Mouse (Mus musculus) kidney, adult 2 months (tissue): Measurements from ENCODE around the gene Nr1i3. TPM values are rescaled to one million over a fixed set of nuclear protein-coding genes. Genes with fewer than 3 reads are reported as not detected.

ENCODE experiments used
- DNase-seq: peaks from one replicate; pipeline ENCODE4 v3.0.0; 2021
- H3K27ac ChIP-seq: fragments of 200-500 bp; 2 replicates; pipeline ENCODE4 v1.5.1; 2012; ENCODE audit warnings: low read depth, low read length, control low read depth, inconsistent platforms; ENCODE audit not compliant: insufficient read depth
- H3K27me3 ChIP-seq: fragments of 200-500 bp; replicated peaks from 2 replicates; pipeline ENCODE4 v1.6.1; 2012; ENCODE audit warnings: mild to moderate bottlenecking, moderate library complexity, low read length, inconsistent platforms; ENCODE audit not compliant: control insufficient read depth, insufficient read depth
- H3K36me3 ChIP-seq: fragments of 200-500 bp; 2 replicates; pipeline ENCODE4 v1.6.1; 2012; ENCODE audit warnings: mild to moderate bottlenecking, moderate library complexity, low read length, inconsistent platforms; ENCODE audit not compliant: control insufficient read depth, insufficient read depth
- H3K4me1 ChIP-seq: fragments of 200-500 bp; 2 replicates; pipeline ENCODE4 v1.6.1; 2011; ENCODE audit warnings: low read length; ENCODE audit not compliant: control insufficient read depth, insufficient read depth
- H3K4me3 ChIP-seq: fragments of 200-500 bp; 2 replicates; pipeline ENCODE4 v1.5.1; 2011; ENCODE audit warnings: mild to moderate bottlenecking, low read depth, low read length, control low read depth; ENCODE audit not compliant: insufficient read depth
- CTCF ChIP-seq: fragments of 200-500 bp; conservative IDR thresholded peaks from 2 replicates; pipeline ENCODE4 v1.5.1; 2011; ENCODE audit warnings: low read depth, mild to moderate bottlenecking, control low read depth, low read length, moderate library complexity, mixed read lengths; ENCODE audit not compliant: insufficient read depth, insufficient read length
- POLR2A ChIP-seq: fragments of 200-500 bp; IDR thresholded peaks from one replicate; pipeline ENCODE4 v1.6.1; 2011; ENCODE audit warnings: low read depth, low read length, control low read depth
- WGBS: fragments of 180-500 bp; shearing (Covaris S2); methylation state at CpG from one replicate; pipeline ENCODE4 v1.1.7; 2018; 5-methylcytosine and 5-hydroxymethylcytosine counted together
- polyA plus RNA-seq: library from polyadenylated mRNA; depleted of rRNA; stranded (reverse); fragments of >200 nt; gene quantifications from 2 replicates; pipeline ENCODE4 v1.2.3, GENCODE M21; 2012

Nr1i3 gene
- polyA plus RNA-seq, 1 experiment = 0.48 TPM

- Histone ChIP-seq H3K4me3 (no peak overlapping the region), H3K36me3 (no peaks in the 10 kb centered on the region; the same call in 1 of the 2 replicates), H3K27ac (peak overlapping the region; percentile 15), H3K27me3 (no peaks in the 10 kb centered on the region), H3K4me1 (peaks cover 6% of the 10 kb centered on the region; the same call in 1 of the 2 replicates)
- TF ChIP-seq CTCF (no peak), POLR2A (no peak)
- 50% methylated on average over 3 of the region's 3 CpGs for WGBS
- no peak for DNase-seq
Measured at GRCm38 (mm10) chr1:171248386-171249226, 34.8 kb downstream of the Nr1i3 start.

GRCm38 (mm10) chr1:171249913-171250600, 36.3 kb downstream of the Nr1i3 start, which contains the start of gene Adamts4:
Gene Adamts4, plus strand, starts transcription at chr1:171250421.
- H3K36me3 ChIP-seq = no peaks in the 10 kb centered on the region; the same call in 1 of the 2 replicates
- H3K27ac ChIP-seq = 0 out of 2 replicates have a peak within 1 kb of the TSS, but pooled peaks have one; percentile 15
- 36% methylated on average over 5 of the region's 5 CpGs for WGBS
- no peak for DNase-seq
- H3K27me3 ChIP-seq = no peaks in the 10 kb centered on the region
- H3K4me3 ChIP-seq = peak within 1 kb of the TSS; percentile 24; the same call in 1 of the 2 replicates
- peaks cover 6% of the 10 kb centered on the region; the same call in 1 of the 2 replicates for H3K4me1 ChIP-seq
- TF ChIP-seq POLR2A (no peak), CTCF (no peak)

- Histone ChIP-seq H3K4me1 (peaks cover 3% of the 10 kb centered on the region; the same call in 1 of the 2 replicates), H3K36me3 (no peaks in the 10 kb centered on the region), H3K27ac (no peak within 1 kb of the TSS), H3K4me3 (peak within 1 kb of the TSS; percentile 24; the same call in 1 of the 2 replicates), H3K27me3 (no peaks in the 10 kb centered on the region)
- no peak for DNase-seq
- 22% methylated on average over 26 of the region's 26 CpGs for WGBS
- TF ChIP-seq POLR2A (no peak), CTCF (no peak)
Measured at GRCm38 (mm10) chr1:171250680-171251593, 37.2 kb downstream of the Nr1i3 start, which contains the start of gene Ndufs2. Gene Ndufs2, minus strand, starts transcription at chr1:171251388.

GRCm38 (mm10) chr1:171251594-171252324, 38.0 kb downstream of the Nr1i3 start:
- Histone ChIP-seq H3K4me3 (peak overlapping the region; percentile 24; the same call in 1 of the 2 replicates), H3K27me3 (no peaks in the 10 kb centered on the region), H3K36me3 (no peaks in the 10 kb centered on the region), H3K4me1 (no peaks in the 10 kb centered on the region), H3K27ac (no peak overlapping the region)
- WGBS = 30% methylated on average over 13 of the region's 13 CpGs
- no peak for TF ChIP-seq POLR2A
- TF ChIP-seq CTCF = no peak
- DNase-seq = peak; percentile 67

- DNase-seq = no peak
- Histone ChIP-seq H3K36me3 (no peaks in the 10 kb centered on the region), H3K27me3 (no peaks in the 10 kb centered on the region), H3K4me3 (no peak overlapping the region), H3K4me1 (no peaks in the 10 kb centered on the region), H3K27ac (no peak overlapping the region)
- no peak for TF ChIP-seq POLR2A
- TF ChIP-seq CTCF = no peak
- 73% methylated on average over 17 of the region's 17 CpGs for WGBS
Measured at GRCm38 (mm10) chr1:171252415-171252814, 38.6 kb downstream of the Nr1i3 start.

- Histone ChIP-seq H3K4me3 (no peak overlapping the region), H3K4me1 (no peaks in the 10 kb centered on the region), H3K36me3 (no peaks in the 10 kb centered on the region), H3K27ac (no peak overlapping the region), H3K27me3 (no peaks in the 10 kb centered on the region)
- 73% methylated on average over 24 of the region's 24 CpGs for WGBS
- TF ChIP-seq CTCF (peak; percentile 77), POLR2A (no peak)
- peak; percentile 84 for DNase-seq
Measured at GRCm38 (mm10) chr1:171256095-171256818, 42.5 kb downstream of the Nr1i3 start.
